Mouse (Mus musculus): ENCODE results near the gene Gm20479.

DNA sequence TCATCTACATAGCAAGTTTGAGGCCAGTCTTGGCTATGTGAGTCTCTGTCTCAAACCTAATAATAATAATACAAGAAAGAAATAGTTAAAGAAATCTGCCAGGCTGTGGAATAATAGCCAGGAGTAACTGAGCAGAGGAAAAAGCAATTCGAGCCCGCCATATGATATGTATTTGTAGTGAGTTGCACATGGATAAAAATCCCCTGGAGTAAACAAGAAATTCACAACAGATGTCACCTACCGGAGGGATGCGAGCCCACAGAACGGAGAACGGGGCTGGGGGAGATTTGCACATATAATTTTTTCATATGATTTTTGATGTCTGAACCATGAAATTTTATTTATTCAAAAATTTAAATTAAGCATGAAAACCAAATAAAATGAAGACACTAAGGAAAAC is 22.6 kb upstream of the Gm20479 start:
- TF ChIP-seq CTCF (IDR thresholded peaks at IDR 0.05; ENCODE audit: low read depth) (no peak), EP300 (IDR thresholded peaks at IDR 0.05; ENCODE audit: low read depth) (no peak)

Data from liver, postnatal 0 days (tissue).